Mouse (Mus musculus) brain, adult 2 months (tissue): ENCODE data around the gene Hyal3.

Experiments
- DNase-seq: peaks from one replicate; pipeline ENCODE4 v3.0.0; 2011; ENCODE audit warnings: low read depth, low spot score

The Hyal3 gene

DNA sequence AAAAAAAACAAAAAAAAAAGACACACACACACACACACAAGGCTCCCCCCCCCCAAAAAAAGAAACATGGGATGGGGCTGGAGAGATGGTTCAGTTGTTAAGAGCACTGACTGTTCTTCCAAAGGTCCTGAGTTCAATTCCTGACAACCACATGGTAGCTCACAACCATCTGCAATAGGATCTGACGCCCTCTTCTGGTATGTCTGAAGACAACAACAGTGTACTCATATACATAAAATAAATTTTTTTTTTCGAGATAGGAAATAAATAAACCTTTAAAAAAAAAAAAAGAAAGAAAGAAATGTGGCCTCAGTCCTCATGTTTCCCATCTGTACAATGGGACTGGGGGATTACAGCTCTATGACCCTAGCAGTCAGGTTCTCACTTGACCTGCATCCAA, 36.8 kb downstream of the Hyal3 start:
- DNase-seq, result no peak

DNA sequence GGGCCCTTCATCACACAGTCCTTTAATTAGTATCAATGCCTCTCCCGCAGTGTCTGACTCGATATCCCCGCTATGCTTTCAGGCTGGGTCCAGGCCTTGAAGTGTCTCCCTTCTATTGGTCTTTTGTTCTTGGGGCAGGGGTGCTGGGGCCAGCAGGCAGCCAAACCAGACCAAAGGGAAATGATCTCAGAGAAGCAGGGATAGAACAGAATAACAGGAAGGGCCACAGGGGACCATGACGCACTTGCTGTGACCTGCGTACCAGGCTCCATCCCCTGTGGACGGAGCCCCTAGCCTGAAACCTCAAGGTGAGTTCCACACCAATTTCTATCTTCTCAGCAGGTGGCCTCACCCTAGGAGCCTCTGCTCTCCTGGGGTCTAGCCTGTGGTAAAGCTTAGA, 37.5 kb downstream of the Hyal3 start:
- DNase-seq, result no peak

DNA sequence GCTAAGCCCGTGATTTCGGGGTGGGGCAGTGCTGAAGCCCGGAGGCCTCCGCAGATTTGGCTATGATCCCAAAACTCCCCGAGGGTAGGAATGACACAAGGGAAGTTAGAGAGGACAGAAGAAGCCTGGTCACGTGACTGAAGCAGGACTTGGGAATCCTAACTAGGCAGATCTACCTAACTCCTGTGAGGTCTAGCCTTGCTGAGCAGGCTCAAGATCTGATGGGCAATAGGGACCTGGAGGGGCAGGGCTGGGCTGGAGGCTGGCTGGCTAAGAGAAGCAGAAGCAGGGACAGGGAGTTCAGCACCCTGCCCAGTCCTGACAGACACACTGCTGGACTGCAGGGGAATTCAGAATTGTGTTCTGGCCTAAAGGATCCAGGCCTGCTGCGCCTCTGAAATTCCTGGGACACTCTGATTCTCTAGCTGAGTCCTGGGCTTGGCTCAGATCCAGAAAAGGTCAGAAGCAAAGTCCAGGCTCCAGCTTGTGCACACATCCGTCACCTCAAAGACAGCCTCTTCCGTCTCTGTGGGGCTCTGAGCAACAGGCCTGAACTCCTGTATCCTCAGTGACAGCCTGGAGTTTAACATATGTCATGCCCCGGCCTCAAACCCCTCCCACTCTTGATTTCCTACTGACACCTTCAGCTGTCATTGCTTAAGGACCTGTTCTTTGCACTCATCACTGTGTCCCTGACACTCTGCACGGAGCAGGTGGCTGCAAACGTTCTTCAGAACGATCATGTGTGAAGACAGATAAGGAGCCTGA, 38.3 kb downstream of the Hyal3 start:
- peak; percentile 54 for DNase-seq

DNA sequence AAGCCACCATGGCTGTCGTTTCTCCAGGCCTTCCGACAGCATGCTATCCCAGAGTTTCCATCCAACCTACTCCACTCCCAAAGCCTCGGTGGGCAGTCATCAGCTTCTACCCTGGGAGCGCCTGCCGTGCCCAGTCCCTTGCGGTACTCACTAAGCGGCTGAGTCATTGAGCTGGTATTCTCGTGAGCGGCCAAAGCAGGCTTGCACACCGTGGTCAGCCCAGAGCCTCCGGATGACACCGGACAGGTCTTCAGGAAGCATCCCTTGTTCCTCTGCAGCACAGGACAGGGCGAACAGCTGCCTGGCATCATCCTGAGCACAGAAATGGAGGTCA, 38.9 kb downstream of the Hyal3 start:
- no peak for DNase-seq

DNA sequence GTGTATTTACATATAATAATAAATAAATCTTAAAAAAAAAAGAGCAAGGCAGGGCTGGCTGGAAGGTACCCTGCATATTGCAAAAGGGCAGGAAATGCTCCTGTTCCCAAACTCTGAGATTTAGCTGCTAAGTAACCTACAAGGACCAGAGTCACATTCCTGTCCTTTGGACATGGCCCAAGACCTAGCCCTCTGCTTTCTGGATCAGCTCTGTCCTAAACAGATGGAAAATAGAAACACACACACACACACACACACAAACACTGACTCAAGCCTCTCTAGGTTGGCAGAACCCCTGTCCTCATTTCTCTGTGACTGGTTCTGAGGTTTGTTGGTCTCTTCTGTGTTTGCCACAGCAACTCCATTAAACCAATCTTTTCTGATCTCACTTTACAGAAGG, 40.3 kb downstream of the Hyal3 start:
- DNase-seq, result peak; percentile 73

DNA sequence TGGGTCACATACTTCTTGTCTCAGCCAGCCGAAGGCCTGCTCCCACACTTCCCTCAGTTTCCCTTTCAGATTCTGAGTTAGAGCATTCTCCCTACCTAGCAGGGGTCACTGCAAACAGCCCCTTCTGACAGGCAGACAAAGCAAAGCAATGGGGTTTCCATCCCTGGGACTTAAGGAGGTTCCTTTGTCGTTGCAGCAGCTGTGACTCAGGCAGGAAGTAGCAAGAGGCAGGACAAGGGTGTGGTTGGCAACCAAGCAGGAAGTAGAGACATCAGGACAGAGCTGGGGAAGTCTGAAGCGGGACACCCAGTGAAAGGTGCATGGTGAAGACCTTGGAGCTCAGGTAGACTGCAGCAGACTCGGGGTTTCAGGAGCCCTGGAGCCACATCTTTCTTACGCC, 43.9 kb downstream of the Hyal3 start:
- DNase-seq, result peak; percentile 30

DNA sequence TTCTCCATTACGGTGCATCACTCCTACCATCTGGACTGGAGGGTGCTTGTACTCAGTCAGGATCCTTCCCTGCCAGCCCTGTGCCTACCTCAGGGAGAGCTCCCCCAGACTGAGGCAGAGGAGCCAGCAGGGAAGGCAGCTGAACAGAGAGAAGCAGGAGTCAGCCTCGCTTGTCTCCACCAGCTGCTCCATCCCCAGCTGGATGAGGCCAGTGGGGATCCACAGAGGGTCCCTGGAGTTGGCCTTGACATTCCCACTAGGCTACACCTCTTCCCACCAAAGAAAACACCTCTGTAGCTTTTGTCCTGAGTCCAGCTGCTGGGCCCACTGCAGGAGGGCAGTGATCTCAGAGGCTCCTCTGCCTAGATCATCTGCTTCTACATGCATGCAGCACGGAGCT, 44.3 kb downstream of the Hyal3 start:
- peak; percentile 37 for DNase-seq

DNA sequence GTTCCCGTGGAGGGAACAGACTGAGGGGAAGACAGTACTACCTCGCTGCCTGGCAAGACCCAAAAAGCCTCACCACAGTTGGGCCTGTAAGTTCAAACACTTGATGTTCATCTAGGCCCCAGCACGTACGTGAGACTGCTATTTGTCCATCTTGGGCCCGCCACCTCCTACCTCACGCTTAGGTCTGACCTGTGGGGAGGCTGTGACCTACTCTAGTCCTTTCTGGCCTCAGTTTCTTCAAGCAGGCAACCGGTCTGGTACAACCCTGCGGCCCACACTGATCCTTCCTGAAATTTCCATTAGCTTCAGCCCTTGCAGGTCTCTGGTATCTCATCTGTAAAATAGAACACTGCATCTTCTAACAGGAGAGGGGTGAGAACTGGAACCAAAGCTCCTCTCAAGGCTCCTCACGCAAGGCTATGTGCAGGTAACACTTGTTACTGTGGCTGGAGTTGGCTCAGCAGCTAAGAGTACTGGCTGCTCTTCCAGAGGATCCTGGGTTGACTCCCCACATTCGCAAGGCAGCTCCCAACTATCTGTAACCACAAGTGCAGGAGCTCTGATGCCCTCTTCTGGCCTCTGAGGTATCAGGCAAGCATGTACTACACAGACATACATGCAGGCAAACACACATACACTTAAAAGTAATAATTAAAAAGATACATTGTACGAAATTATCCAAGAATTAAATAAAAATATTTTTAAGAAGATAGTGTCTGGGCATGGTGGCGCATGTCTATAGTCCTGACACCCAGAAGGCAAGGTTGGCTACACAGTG, 44.9 kb downstream of the Hyal3 start:
- DNase-seq, result peak; percentile 61

DNA sequence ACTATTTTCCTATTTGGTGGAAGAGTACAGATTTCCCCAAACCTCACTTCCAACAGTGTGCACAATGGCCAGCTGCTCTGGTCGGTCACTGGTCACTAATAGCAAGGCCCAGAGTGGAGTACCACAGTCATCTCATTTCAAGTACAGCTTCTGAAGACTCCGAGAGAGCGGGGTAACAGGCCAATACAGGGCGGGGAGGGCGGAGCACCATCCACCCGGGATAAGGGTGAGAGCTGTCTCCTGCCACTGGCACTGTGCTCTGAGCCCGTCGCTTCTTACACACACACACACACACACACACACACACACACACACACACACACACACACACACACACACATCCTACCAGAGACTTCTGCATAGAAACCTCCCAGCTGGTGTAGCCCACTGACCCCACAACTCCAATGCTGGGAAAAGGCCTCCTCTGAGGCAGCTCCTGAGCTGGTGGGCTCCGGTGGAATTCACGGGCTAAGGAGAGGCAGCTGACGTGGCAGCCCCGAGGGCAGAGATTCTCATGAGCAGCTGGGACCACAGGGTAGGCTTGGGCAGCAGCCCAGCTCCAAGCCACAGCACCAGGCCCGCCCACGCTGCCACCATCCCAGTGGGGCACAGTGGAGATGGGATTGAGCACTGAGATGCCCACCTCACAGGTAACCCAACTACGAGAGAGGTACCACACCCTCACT, 45.7 kb downstream of the Hyal3 start:
- DNase-seq, result no peak

DNA sequence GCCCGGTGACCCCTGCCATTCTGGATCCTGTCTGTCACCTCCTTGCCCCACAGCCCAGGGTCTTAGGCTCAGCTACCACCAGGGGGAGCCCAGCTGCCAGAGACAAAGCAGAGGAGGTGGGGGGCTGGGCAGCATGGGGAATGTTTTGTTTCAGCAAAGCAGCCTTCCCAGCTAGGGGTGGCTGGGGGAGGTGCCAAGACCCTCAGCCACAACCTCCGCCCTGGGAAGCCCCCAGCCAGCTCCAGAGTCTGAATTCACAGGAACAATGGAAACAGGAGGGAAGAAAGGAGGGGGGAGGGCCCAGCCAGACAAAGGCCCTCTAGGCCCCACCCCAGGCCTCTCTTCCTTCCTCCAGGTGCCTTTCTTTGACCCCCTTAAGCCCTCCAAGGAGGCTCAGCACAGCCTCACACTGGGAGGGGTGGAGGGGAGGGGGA, 46.2 kb downstream of the Hyal3 start:
- DNase-seq, result peak; percentile 88

DNA sequence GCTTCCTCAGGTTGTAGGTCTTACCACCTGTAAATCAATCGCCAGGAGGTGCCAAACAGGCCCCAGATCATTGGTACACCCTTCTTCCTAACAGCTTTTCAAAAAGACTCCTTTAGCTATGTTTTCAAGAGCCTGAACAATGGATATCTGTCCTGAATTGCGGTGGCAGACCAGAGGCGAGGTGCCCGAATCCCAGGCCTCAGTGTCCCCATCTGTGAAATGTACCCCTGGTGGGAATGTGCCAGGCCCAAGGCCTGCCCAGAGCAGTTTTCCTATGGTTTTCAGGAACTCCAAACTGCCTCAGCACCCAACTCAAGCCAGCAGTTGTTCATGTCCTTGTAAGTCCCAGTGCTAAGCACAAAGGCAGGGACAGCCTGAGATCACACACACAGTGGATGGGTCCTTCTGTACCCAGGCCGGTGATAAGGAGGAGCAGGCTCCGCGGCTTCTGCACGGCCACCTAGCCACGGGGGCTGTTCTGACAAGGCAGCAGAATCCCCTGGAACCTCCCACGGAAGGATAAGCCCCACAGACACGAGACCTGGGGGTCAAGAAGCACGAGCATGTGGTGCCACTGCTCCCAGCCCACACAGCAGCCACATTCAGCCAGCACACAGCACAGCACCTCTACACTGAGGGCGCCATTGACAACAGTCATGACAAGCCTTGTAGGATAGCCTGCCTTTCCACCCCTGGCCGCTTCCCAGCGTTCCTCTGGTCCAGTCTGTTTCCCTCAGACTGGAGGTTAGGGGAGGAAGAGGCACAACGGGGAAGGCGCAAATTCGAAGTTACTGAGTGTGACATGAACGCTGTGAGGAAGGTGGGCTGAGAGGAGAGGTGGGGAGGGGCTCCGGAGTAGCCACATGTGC, 47.0 kb downstream of the Hyal3 start:
- peak; percentile 42 for DNase-seq

DNA sequence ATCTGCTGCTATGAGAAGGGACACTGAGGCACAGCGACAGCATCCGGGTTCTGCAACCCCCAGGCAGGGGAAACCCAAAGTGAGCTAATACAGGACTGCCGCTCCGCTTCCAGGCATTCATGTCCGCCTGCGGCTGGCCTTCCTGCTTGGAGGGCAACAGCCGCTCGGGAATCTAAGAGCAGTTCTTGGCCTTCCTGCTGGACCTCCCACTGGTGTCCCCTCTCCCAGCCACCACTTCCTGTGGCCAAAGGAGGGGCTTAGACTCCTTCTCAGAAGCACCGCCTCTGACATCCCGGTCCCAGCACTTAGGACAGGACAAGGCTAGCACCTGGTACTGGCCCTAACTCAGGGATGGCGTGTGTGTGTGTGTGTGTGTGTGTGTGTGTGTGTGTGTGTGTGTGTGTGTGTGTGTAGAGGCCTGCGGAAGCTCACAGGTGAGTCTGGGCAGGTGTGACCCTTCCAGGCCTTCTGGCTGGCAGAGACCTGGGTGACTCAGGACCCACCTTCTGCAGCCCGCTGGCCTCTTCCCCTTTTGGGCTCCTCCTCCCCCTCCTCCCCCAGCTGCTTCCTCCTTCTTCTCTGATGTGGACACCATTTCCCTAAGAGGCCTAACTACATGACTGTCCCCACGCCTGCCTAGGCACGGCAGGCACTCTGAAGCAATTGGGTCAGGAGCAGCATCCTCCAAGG, 48.2 kb downstream of the Hyal3 start:
- peak; percentile 51 for DNase-seq

DNA sequence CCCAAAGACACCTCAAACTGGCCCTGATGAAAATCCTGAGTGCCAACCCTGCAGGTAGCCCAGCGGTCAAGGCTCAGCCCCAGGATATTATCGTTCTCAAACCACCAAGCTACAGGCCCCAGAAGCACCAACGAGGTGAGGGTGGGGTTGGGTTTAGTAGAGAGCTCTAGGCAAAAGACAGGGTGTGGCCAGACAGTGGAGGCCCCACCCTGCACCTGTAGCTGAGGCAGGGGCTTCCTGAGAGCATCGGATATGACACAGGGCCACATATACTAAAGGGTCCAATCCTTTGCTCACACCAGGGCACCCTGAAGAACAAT, 48.8 kb downstream of the Hyal3 start:
- DNase-seq, result no peak

DNA sequence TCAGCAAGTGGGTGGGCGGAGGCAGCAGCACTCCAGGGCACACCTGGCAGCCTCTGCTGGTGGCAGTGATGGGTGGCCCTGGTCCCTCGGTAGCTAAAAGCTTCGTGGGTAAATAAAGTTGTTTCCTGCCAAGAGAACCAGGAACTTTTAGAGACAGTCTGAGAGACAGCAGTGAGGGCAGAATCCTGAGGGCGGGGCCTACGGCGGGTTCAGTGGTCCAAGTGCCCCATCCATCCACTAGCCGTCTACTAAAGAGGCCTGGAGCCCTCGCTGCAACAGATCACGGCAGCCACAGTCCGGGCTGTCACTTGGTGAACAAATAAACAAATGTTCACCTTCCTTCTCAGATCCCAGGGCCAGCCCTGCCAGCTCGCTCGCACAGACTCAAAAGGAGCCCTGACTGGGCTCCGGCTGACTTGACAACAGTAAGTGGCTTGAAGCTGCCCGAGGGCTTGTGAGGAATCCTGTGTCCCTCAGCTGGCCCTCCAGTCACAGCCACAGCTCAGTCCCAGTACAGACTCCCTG, 49.3 kb downstream of the Hyal3 start:
- no peak for DNase-seq

DNA sequence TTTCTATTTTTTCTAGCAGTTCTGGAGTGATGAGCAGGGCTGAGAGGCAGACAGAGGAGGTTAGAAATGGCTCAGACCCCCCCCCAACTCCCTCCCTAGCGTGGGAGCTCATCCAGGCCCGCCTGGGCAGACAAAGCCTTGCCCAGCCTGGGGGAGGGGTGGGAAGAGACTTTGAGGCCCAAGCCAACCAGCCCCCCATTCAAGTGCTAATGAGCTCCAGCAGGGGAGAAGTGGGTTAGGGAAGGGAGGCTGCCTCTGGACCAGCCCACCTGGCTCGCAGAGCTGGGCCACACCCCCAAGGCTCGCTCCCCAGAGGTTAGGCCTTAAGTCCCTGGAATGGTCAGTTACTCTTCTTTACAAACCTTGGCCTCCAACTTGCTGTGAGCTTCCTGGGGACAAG, 50.0 kb downstream of the Hyal3 start:
- peak; percentile 41 for DNase-seq

DNA sequence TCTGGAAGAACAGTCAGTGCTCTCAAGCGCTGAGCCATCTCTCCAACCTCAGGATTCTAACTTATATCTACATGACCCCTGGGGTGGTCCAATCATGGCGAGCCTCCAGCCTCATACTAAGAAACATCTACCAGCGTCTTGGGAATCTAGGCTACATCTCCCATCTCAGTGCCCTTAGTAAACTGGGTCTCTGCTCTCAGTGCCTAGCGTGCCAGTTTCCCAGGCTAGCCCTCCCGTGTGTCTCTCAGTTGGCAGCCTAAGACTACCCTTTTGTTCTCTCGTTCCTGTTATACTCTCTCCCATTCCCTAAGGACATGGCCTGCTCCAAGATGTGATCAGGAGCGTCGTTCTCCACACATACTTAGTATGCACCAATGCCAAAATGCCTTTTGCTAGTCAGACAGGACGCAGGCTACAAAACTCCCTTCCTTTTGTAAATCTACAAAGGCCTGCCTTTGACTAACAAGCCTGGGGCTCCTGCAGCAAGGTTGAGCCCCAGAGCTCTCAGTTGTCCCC, 50.8 kb downstream of the Hyal3 start:
- DNase-seq, result no peak

DNA sequence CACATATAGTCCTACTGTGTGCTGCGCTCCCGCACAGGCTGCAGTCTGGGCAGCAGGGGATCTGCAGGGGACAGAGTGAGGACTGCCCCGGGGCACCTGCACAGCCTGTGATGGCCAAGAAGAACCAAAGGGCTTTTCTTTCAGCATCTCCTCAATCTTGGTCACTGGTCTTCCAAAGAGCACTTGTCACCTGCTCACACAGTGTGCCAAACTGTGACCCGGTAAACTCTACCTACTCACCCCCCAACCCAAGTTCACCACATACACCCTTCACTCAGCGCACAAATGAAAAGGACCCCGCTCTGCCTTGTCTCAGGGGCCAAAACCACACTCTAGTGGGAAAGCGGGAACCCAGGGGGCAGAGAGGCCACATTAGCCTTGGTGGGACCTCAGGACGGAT, 51.2 kb downstream of the Hyal3 start:
- no peak for DNase-seq

DNA sequence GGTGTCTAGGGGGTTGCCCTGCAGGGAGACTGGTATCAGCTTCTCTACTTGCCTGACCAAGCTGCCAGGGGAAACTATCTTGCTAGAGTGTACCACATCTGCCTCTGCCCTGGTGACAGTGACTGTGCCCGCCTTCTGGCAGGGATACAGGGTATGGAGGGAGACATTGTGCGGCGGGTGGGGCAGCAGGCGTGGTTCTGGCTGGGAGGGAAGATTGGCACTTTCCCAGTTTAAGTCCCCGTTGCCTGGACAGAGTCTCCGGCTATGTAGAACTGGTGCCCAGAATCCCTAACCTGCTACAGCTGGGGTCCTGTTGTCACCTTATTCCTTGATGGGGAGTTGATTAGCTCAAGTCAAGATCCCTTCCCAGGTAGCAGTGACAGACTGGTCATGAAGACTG, 51.9 kb downstream of the Hyal3 start:
- peak; percentile 75 for DNase-seq

DNA sequence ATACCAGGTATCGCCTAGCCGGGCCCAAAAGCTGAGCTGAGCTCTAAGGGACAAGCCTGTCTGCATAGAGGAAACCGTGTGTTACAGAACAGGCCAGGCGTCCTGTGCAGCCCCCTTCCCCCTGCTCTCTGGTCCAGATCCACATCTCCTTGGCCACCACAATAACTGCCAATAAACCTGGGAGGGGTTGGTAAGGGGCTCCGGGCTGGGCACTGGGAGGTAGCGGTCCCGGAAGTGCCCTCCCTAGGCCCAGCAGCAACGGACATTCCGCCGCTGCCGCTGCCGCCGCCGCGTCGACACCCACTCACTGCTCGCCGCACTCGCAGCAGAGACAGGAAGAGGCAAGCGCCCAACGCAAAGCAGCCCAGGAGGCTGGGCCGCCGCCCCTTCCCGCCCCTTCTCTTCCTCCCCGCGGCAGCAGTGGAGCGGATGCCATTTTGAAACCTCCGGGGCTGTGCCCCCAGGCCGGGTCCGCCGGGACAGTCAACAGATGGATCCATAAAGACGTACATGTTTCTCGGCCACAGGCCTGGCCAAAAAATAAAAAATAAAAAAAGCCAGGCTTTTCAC, 52.6 kb downstream of the Hyal3 start:
- DNase-seq, result peak; percentile 87

DNA sequence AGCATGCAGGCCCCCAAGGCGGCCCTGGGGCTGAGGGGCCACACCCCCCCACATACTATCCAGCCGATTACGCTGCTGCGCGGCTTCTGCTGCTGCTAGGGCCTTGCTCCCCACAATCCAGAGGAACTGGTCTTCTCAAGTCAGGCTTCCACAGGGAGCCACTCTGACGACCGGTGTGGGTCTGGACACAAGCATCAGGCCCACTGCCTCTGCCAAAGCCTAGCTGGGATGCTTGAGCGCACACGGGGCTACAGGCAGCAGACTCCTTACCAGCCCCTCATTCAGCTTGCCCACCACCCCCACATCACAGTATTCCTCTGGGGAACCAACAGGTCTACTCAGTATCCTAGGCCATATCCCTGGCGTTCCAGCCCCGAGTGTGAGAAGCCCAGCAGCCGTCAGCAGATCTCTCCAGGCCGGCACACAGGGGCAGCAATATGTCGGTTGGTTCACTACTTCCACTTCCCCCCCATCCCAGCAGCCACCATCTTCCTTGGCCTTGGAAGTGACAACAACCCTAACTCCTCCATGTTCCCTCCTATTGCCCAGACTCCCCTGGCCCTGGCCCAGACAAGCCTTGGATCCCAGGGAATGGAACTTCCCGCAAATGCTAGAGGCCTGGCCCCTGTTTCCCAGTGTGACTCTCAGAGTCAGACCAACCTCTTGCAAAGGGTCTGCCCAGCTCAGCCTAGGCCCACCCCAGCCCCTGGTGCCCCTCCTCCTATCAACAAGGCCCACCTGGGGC, 53.2 kb downstream of the Hyal3 start:
- DNase-seq, result peak; percentile 56
